Mouse (Mus musculus): ENCODE results near the gene Adgrv1.

DNA sequence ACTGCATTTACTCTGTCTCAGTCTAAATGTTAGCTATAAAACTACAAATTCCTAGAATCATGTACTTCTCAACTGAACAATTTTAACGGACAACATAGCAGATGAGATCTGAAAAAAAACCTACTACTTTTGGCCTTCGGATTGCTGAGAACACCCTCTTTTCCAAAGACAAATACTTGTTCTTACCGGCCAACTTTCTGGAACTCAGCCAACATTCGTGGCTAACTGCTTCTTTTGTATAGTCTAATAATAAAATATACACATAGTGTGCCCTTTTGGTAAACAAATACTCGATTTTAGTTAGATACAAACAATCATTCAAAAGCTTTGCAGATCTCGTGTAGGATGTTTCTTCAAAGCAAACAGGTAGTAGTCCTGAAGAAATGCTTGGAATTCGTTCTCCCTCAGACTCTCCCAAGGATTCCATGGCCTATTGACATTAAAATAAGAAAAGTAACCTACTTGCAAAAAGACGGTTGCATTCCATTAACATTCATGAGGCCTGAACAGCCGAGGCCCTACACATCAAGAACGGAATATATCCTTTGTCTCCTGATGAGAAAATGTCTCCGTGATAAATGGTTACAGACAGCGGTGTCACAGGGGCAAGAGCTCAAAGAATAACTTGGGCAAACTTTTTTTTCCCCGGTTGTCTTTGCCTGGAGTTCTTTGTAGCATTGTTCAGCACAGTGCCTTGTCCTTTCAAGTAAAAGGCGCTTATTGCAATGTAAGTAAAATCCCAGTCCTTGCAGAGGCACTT lies 23.3 kb upstream of the Adgrv1 start:
- TF ChIP-seq CTCF (IDR thresholded peaks at IDR 0.05; ENCODE audit: low read depth) (no peak), EP300 (optimal IDR thresholded peaks at IDR 0.05) (no peak)

Measured in stomach, postnatal 0 days (tissue).